Mouse (Mus musculus) testis, adult 2 months (tissue): Measurements from ENCODE around the gene Nms.

Source experiments
- CTCF ChIP-seq: fragments of 200-500 bp; IDR thresholded peaks from 2 replicates; pipeline ENCODE4 v1.5.1; 2012; ENCODE audit warnings: low read depth, mild to moderate bottlenecking, inconsistent platforms, low read length, moderate library complexity; ENCODE audit not compliant: control insufficient read depth, insufficient read depth, insufficient replicate concordance
- POLR2A ChIP-seq: fragments of 200-500 bp; IDR thresholded peaks from 2 replicates; pipeline ENCODE4 v1.6.1; 2012; ENCODE audit warnings: low read depth, mild to moderate bottlenecking, inconsistent platforms, low read length, moderate library complexity; ENCODE audit not compliant: control insufficient read depth

GRCm38 (mm10) chr1:38893081-38893480 is 45.9 kb upstream of the Nms start:
- TF ChIP-seq CTCF, result no peak
- no peak for TF ChIP-seq POLR2A
